Mouse (Mus musculus) kidney, adult 18-20 months (tissue): ENCODE data around the gene AC109138.7.

Experiments used
- DNase-seq: peaks from one replicate; pipeline ENCODE4 v3.0.0; 2021

AC109138.7 gene

GRCm38 (mm10) chr19:4194021-4194724 is 20.0 kb upstream of the AC109138.7 start:
- DNase-seq: no peak

GRCm38 (mm10) chr19:4194776-4195650 is 19.1 kb upstream of the AC109138.7 start:
- DNase-seq: no peak

GRCm38 (mm10) chr19:4196048-4196447 is 18.1 kb upstream of the AC109138.7 start:
- DNase-seq: no peak

GRCm38 (mm10) chr19:4196548-4196947 is 17.6 kb upstream of the AC109138.7 start:
- DNase-seq: no peak

GRCm38 (mm10) chr19:4197180-4197579 is 17.0 kb upstream of the AC109138.7 start:
- DNase-seq: no peak

- DNase-seq: peak; percentile 96
Observed at GRCm38 (mm10) chr19:4201291-4201909, 12.8 kb upstream of the AC109138.7 start, which contains the start of gene Rad9a. TSS of gene Rad9a (minus strand) at chr19:4201662.

GRCm38 (mm10) chr19:4202149-4202548 is 12.0 kb upstream of the AC109138.7 start:
- no peak for DNase-seq

- no peak for DNase-seq
Observed at GRCm38 (mm10) chr19:4203148-4203547, 11.0 kb upstream of the AC109138.7 start.

- DNase-seq: no peak
Observed at GRCm38 (mm10) chr19:4203604-4204326, 10.4 kb upstream of the AC109138.7 start.

- DNase-seq: no peak
Observed at GRCm38 (mm10) chr19:4204889-4205288, 9.3 kb upstream of the AC109138.7 start.

- peak; percentile 84 for DNase-seq
Observed at GRCm38 (mm10) chr19:4206971-4207370, 7.2 kb upstream of the AC109138.7 start.

- no peak for DNase-seq
Observed at GRCm38 (mm10) chr19:4208563-4208962, 5.6 kb upstream of the AC109138.7 start.

GRCm38 (mm10) chr19:4211891-4212588 is 2.1 kb upstream of the AC109138.7 start:
- no peak for DNase-seq

- peak; percentile 69 for DNase-seq
Observed at GRCm38 (mm10) chr19:4213524-4213974, 608 bp upstream of the AC109138.7 start.

GRCm38 (mm10) chr19:4214771-4215450 is 754 bp downstream of the AC109138.7 start:
- DNase-seq: peak; percentile 59

GRCm38 (mm10) chr19:4215451-4215840 is 1.3 kb downstream of the AC109138.7 start:
- DNase-seq: no peak

GRCm38 (mm10) chr19:4216041-4216685 is 2.0 kb downstream of the AC109138.7 start:
- peak; percentile 63 for DNase-seq

- DNase-seq: no peak
Observed at GRCm38 (mm10) chr19:4217140-4217539, 3.0 kb downstream of the AC109138.7 start.

- DNase-seq: no peak
Observed at GRCm38 (mm10) chr19:4217855-4218254, 3.7 kb downstream of the AC109138.7 start.

GRCm38 (mm10) chr19:4218293-4218692 is 4.1 kb downstream of the AC109138.7 start:
- DNase-seq: no peak

- no peak for DNase-seq
Observed at GRCm38 (mm10) chr19:4218784-4219183, 4.6 kb downstream of the AC109138.7 start.
